In genomic region chr16:57550817-57551216, GRCm38 (mm10) we compare ENCODE assay signal across 9 mouse cellular contexts. TPM values are rescaled to one million over a fixed set of nuclear protein-coding genes. Genes with fewer than 3 reads are reported as not detected.
DNase-seq lines count a peak whose midpoint lies in the region; ATAC-seq lines count a peak whose summit lies in the region.
"Had no signal": no experiment of that assay in that cellular context is flagged by ENCODE, and none has a peak within 500 bp of the region (broad histone marks: within the 10 kb centered on the region; RNA-seq: fewer than 3 reads in every experiment).

No protein-coding gene starts in this region.

- H3K9ac ChIP-seq in heart, embryonic 14.5 days (ENCODE audit: low read length), result peak overlapping the region; percentile 67
- peak overlapping the region; percentile 44 for H3K9ac ChIP-seq in intestine, embryonic 14.5 days (ENCODE audit: low read length)
- 0 out of 2 replicates have a peak overlapping the region, but pooled peaks have one; percentile 18 for H3K9ac ChIP-seq in stomach, embryonic 14.5 days (replicated peaks; ENCODE audit: low read depth, low read length)

- peak overlapping the region; percentile 32 to 85; a peak in 3 of 4 replicates for H3K4me3 ChIP-seq in heart, embryonic 14.5 days (ENCODE audit: control insufficient read depth in 1 of 2, insufficient read depth in 1 of 2, low read depth in 1 of 2, low read length in 2 of 2)
- H3K4me3 ChIP-seq in megakaryocyte, embryonic 14.5 days (replicated peaks), result peak overlapping the region; percentile 77
- H3K4me3 ChIP-seq in intestine, embryonic 14.5 days (ENCODE audit: low read depth, low read length), result peak overlapping the region; percentile 40
- peak overlapping the region; percentile 30 for H3K4me3 ChIP-seq in stomach, embryonic 14.5 days (ENCODE audit: low read depth, low read length)

- peak overlapping the region; percentile 86 for H3K4me2 ChIP-seq in heart, embryonic 14.5 days (ENCODE audit: low read length)
- peak overlapping the region; percentile 92 for H3K4me2 ChIP-seq in intestine, embryonic 14.5 days (ENCODE audit: low read length)
- H3K4me2 ChIP-seq in stomach, embryonic 14.5 days (replicated peaks; ENCODE audit: low read depth, low read length), result peak overlapping the region; percentile 51

- no peaks in the 10 kb centered on the region for H3K9me3 ChIP-seq in heart, embryonic 14.5 days (ENCODE audit: control insufficient read depth, low read length)
- H3K9me3 ChIP-seq in megakaryocyte, embryonic 14.5 days, result no peaks in the 10 kb centered on the region
- H3K9me3 ChIP-seq in intestine, embryonic 14.5 days (ENCODE audit: control insufficient read depth, low read length), result no peaks in the 10 kb centered on the region
- H3K9me3 ChIP-seq in stomach, embryonic 14.5 days (ENCODE audit: control insufficient read depth, low read depth, low read length), result no peaks in the 10 kb centered on the region

- intact Hi-C loops in heart, postnatal 10 days (cut with DNase I), result loop anchor here (5.0 kb wide), 3 partner anchors 64 to 154 kb away; no protein-coding TSS in a partner anchor

- H3K4me1 ChIP-seq in heart, embryonic 14.5 days (ENCODE audit: control insufficient read depth in 2 of 2, insufficient read depth in 2 of 2, low read length in 2 of 2), result peaks cover 8 to 32% of the 10 kb centered on the region in 2 experiments
- peaks cover 45% of the 10 kb centered on the region for H3K4me1 ChIP-seq in megakaryocyte, embryonic 14.5 days
- H3K4me1 ChIP-seq in intestine, embryonic 14.5 days (replicated peaks; ENCODE audit: control insufficient read depth, insufficient read depth, low read length), result peaks cover 25% of the 10 kb centered on the region
- peaks cover 12% of the 10 kb centered on the region for H3K4me1 ChIP-seq in stomach, embryonic 14.5 days (ENCODE audit: control insufficient read depth, insufficient read depth, low read length)

- DNase-seq in heart, postnatal 10 days, result no peak
- no peak for DNase-seq in intestine, embryonic 14.5 days (ENCODE audit: low spot score)
- DNase-seq in layer of hippocampus, adult 18-20 months (ENCODE audit: low spot score in 2 of 2), result no peak
- DNase-seq in gastrocnemius, postnatal 4 days (ENCODE audit: low spot score in 2 of 2), result no peak
- DNase-seq: cerebellum, adult 8-10 months had no signal

- peaks cover 19% of the 10 kb centered on the region; the same call in 1 of the 2 replicates for H3K36me3 ChIP-seq in heart, embryonic 14.5 days (ENCODE audit: control insufficient read depth, insufficient read depth, low read length)
- H3K36me3 ChIP-seq in megakaryocyte, embryonic 14.5 days (replicated peaks; ENCODE audit: low read length), result peaks cover 16% of the 10 kb centered on the region
- H3K36me3 ChIP-seq in intestine, embryonic 14.5 days (ENCODE audit: control insufficient read depth, insufficient read depth, low read length), result peaks cover 12% of the 10 kb centered on the region; the same call in 1 of the 2 replicates
- no peaks in the 10 kb centered on the region for H3K36me3 ChIP-seq in stomach, embryonic 14.5 days (ENCODE audit: control insufficient read depth, insufficient read depth, low read length)

- no peaks in the 10 kb centered on the region for H3K27me3 ChIP-seq in heart, embryonic 14.5 days (ENCODE audit: control insufficient read depth, insufficient read depth, low read length)
- H3K27me3 ChIP-seq in megakaryocyte, embryonic 14.5 days (replicated peaks), result no peaks in the 10 kb centered on the region
- H3K27me3 ChIP-seq in intestine, embryonic 14.5 days (replicated peaks; ENCODE audit: control insufficient read depth, insufficient read depth, low read length), result no peaks in the 10 kb centered on the region
- H3K27me3 ChIP-seq in stomach, embryonic 14.5 days (ENCODE audit: control insufficient read depth, insufficient read depth, low read length), result no peaks in the 10 kb centered on the region

- 46% methylated on average over 2 of the region's 2 CpGs for WGBS in heart, embryonic 14.5 days
- 20% methylated on average over 2 of the region's 2 CpGs for WGBS in intestine, embryonic 14.5 days
- 11% methylated on average over 2 of the region's 2 CpGs for WGBS in stomach, embryonic 14.5 days

- H3K27ac ChIP-seq in heart, embryonic 14.5 days (replicated peaks in 1 of 2; ENCODE audit: control insufficient read depth in 1 of 2, insufficient read depth in 1 of 2, low read depth in 2 of 2, low read length in 2 of 2), result peak overlapping the region; percentile 38 to 44; a peak in 1 of 4 replicates
- peak overlapping the region; percentile 71 for H3K27ac ChIP-seq in intestine, embryonic 14.5 days (ENCODE audit: low read depth)
- no peak overlapping the region for H3K27ac ChIP-seq in stomach, embryonic 14.5 days (ENCODE audit: low read length)

- ATAC-seq in heart, embryonic 14.5 days (ENCODE audit: insufficient number of reproducible peaks, insufficient read depth, low FRiP score, low read depth), result no peak
- ATAC-seq in megakaryocyte, adult 5-6 weeks (ENCODE audit: poor library complexity, severe bottlenecking), result no peak
- ATAC-seq in intestine, embryonic 14.5 days (replicated peaks; ENCODE audit: low FRiP score, low TSS enrichment, low read depth), result no peak
- no peak for ATAC-seq in stomach, embryonic 14.5 days (ENCODE audit: insufficient number of reproducible peaks, insufficient read depth, low FRiP score, low read depth)

RNA-seq across cellular contexts. Expression of gene Cmss1, which starts 55.8 kb away (rescaled TPM):
- polyA plus RNA-seq in heart, embryonic 14.5 days (2014; fragmentation: Nextera tagmentation; extraction: Ambion mirVana), result 35.1 and 35.6 TPM in 2 replicates
- 10 to 100 TPM; 38.5 to 39.4 TPM for total RNA-seq in heart, postnatal 10 days (2021)
- 18.3 and 36.3 TPM in 2 replicates for polyA plus RNA-seq in megakaryocyte, embryonic 14.5 days (2012; ENCODE audit: insufficient read depth, low replicate concordance)
- 4.6 and 6.2 TPM in 2 replicates for total RNA-seq in megakaryocyte, adult 5-6 weeks (2015)
- 18.0 and 20.1 TPM in 2 replicates for total RNA-seq in megakaryocyte, adult 5-6 weeks (2017)
- polyA plus RNA-seq in intestine, embryonic 14.5 days (2014; fragmentation: Nextera tagmentation; extraction: Ambion mirVana), result 54.9 and 56.0 TPM in 2 replicates
- 50.4 and 55.8 TPM in 2 replicates for polyA plus RNA-seq in stomach, embryonic 14.5 days (2014; fragmentation: Nextera tagmentation; extraction: Ambion mirVana)
- total RNA-seq in layer of hippocampus, adult 18-20 months (2021), result 10 to 100 TPM; 17.0 to 18.8 TPM
- 10 to 100 TPM; 16.6 to 18.9 TPM for total RNA-seq in gastrocnemius, postnatal 4 days (2021)
